Mouse (Mus musculus): Measurements from ENCODE around the gene Gm10322. TPM values are rescaled to one million over a fixed set of nuclear protein-coding genes. Genes with fewer than 3 reads are reported as not detected.

Gene Gm10322
- polyA plus RNA-seq, 1 experiment from 2014 or later: not detected

Other genes starting within 250 kb of the Gm10322 start
- 4.4 TPM in 1 of 2 replicates, not detected in the other for gene Gm10273, start 220.4 kb upstream of the Gm10322 start, polyA plus RNA-seq (2015; fragmentation: Nextera tagmentation; extraction: Ambion mirVana)
- gene Pla2g12b, start 212.4 kb upstream of the Gm10322 start, polyA plus RNA-seq (2015; fragmentation: Nextera tagmentation; extraction: Ambion mirVana): not detected in 2 replicates
- 0.97 and 1.1 TPM in 2 replicates for gene Oit3, start 174.3 kb upstream of the Gm10322 start, polyA plus RNA-seq (2015; fragmentation: Nextera tagmentation; extraction: Ambion mirVana)
- gene Mcu, start 629 bp downstream of the Gm10322 start, polyA plus RNA-seq (2015; fragmentation: Nextera tagmentation; extraction: Ambion mirVana): 62.3 and 65.3 TPM in 2 replicates
- gene Micu1, start 86.4 kb downstream of the Gm10322 start, polyA plus RNA-seq (2015; fragmentation: Nextera tagmentation; extraction: Ambion mirVana): 93.9 and 96.5 TPM in 2 replicates

Data from limb, embryonic 13.5 days (tissue).